Mouse (Mus musculus): ENCODE data around the gene Ckmt2.

Ckmt2 gene

GRCm38 (mm10) chr13:91876741-91877349 is at the start of gene Ckmt2:
TSS of gene Ckmt2 (minus strand) at chr13:91876885.
- no peak for DNase-seq

GRCm38 (mm10) chr13:91921010-91921409 is 44.3 kb upstream of the Ckmt2 start:
- no peak for DNase-seq

GRCm38 (mm10) chr13:91918764-91919163 is 42.1 kb upstream of the Ckmt2 start:
- no peak for DNase-seq

- no peak for DNase-seq
Observed at GRCm38 (mm10) chr13:91917835-91918234, 41.1 kb upstream of the Ckmt2 start.

GRCm38 (mm10) chr13:91916308-91916707 is 39.6 kb upstream of the Ckmt2 start:
- no peak for DNase-seq

GRCm38 (mm10) chr13:91915582-91916239 is 39.0 kb upstream of the Ckmt2 start:
- DNase-seq = no peak

GRCm38 (mm10) chr13:91915192-91915581 is 38.5 kb upstream of the Ckmt2 start:
- DNase-seq = no peak

- DNase-seq = no peak
Observed at GRCm38 (mm10) chr13:91911652-91912051, 35.0 kb upstream of the Ckmt2 start.

GRCm38 (mm10) chr13:91911211-91911610 is 34.5 kb upstream of the Ckmt2 start:
- DNase-seq = no peak

GRCm38 (mm10) chr13:91908202-91908980 is 31.7 kb upstream of the Ckmt2 start:
- peak; percentile 79 for DNase-seq

GRCm38 (mm10) chr13:91906338-91906737 is 29.7 kb upstream of the Ckmt2 start:
- DNase-seq = no peak

- DNase-seq = no peak
Observed at GRCm38 (mm10) chr13:91896476-91896875, 19.8 kb upstream of the Ckmt2 start.

- no peak for DNase-seq
Observed at GRCm38 (mm10) chr13:91893132-91893531, 16.4 kb upstream of the Ckmt2 start.

GRCm38 (mm10) chr13:91890031-91890619 is 13.4 kb upstream of the Ckmt2 start:
- no peak for DNase-seq

- DNase-seq = no peak
Observed at GRCm38 (mm10) chr13:91884714-91885386, 8.2 kb upstream of the Ckmt2 start.

GRCm38 (mm10) chr13:91881837-91882480 is 5.3 kb upstream of the Ckmt2 start:
- DNase-seq = peak; percentile 70

- no peak for DNase-seq
Observed at GRCm38 (mm10) chr13:91880256-91880655, 3.6 kb upstream of the Ckmt2 start.

GRCm38 (mm10) chr13:91877996-91878395 is 1.3 kb upstream of the Ckmt2 start:
- DNase-seq = no peak

GRCm38 (mm10) chr13:91877350-91877749 is 665 bp upstream of the Ckmt2 start:
- DNase-seq = no peak

GRCm38 (mm10) chr13:91875581-91875980 is 1.1 kb downstream of the Ckmt2 start:
- DNase-seq = no peak

- no peak for DNase-seq
Observed at GRCm38 (mm10) chr13:91874565-91874964, 2.1 kb downstream of the Ckmt2 start.

- DNase-seq = no peak
Observed at GRCm38 (mm10) chr13:91873734-91874329, 2.9 kb downstream of the Ckmt2 start.

Measured in right cerebral cortex, postnatal 14 days (tissue).